Mouse (Mus musculus) forebrain, embryonic 12.5 days (tissue): Measurements from ENCODE around the gene A330070K13Rik. TPM values are rescaled to one million over a fixed set of nuclear protein-coding genes. Genes with fewer than 3 reads are reported as not detected.

Experiments used
- polyA plus RNA-seq: library from polyadenylated mRNA; unstranded; fragments of >200 nt; fragmentation: Nextera tagmentation; extraction: Ambion mirVana; gene quantifications from 2 replicates; pipeline ENCODE4 v1.2.1, GENCODE M21; 2016

Gene A330070K13Rik
- polyA plus RNA-seq, 1 experiment from 2014 or later: not detected

Other genes with a start within 250 kb of the A330070K13Rik start
- 7.5 and 7.7 TPM in 2 replicates for gene Kctd7, start 239.8 kb downstream of the A330070K13Rik start, polyA plus RNA-seq
- 30.7 and 31.5 TPM in 2 replicates for gene Rabgef1, start 212.8 kb downstream of the A330070K13Rik start, polyA plus RNA-seq
- gene Tmem248, start 167.6 kb downstream of the A330070K13Rik start, polyA plus RNA-seq: 29.2 and 30.1 TPM in 2 replicates
- gene Sbds, start 129.1 kb downstream of the A330070K13Rik start, polyA plus RNA-seq: 74.9 and 76.2 TPM in 2 replicates
- 28.1 and 29.8 TPM in 2 replicates for gene Tyw1, start 129.0 kb downstream of the A330070K13Rik start, polyA plus RNA-seq
- gene Caln1, start 15.2 kb downstream of the A330070K13Rik start, polyA plus RNA-seq: 0.79 and 0.86 TPM in 2 replicates